In the genomic region with DNA sequence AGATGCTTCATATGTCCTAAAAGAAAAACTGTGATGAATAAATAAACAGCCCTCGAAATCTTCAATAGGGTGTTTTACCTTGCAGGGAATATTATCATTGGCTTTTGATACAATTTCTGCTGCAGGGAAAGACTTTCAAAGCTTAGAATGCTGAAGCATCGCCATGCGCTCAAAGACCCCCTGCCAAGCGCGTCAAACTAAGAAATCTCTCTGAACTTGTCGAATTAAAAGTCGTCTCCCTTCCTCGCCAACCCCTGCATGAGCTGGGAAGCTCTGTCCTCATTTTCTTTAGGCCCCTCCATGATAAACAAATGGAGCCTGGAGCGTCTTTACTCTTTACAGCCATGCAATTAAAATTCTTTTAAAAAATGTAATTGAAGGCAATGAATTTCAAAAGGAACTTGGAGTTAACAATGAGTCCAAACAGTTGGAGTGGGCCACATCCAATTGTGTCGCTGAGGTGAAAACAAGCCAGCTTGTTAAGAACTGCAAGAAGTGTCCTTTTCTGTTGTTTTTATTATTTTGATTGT, we compare ENCODE assay signal across 21 mouse cellular contexts.
DNase-seq lines count a peak whose midpoint lies in the region; ATAC-seq and TF ChIP-seq lines count a peak whose summit lies in the region.
"Had no signal": no experiment of that assay in that cellular context is flagged by ENCODE, and none has a peak within 500 bp of the region (broad histone marks: within the 10 kb centered on the region; RNA-seq: fewer than 3 reads in every experiment).

No protein-coding gene starts in this region.

- ATAC-seq in kidney, postnatal 0 days (replicated peaks; ENCODE audit: low FRiP score, low read depth) = no peak
- ATAC-seq in forebrain, embryonic 13.5 days = peak; percentile 4; the same call in 1 of the 2 replicates
- ATAC-seq in midbrain, postnatal 0 days (ENCODE audit: low FRiP score) = no peak
- ATAC-seq: liver, postnatal 0 days had no signal

- H3K4me2 ChIP-seq in kidney, postnatal 0 days (ENCODE audit: low read length) = no peak overlapping the region
- H3K4me2 ChIP-seq in forebrain, embryonic 13.5 days = no peak overlapping the region
- no peak overlapping the region for H3K4me2 ChIP-seq in midbrain, postnatal 0 days (ENCODE audit: low read depth, low read length, poor library complexity, severe bottlenecking)
- H3K4me2 ChIP-seq: heart, embryonic 12.5 days; midbrain, embryonic 12.5 days had no signal

- no peaks in the 10 kb centered on the region for H3K36me3 ChIP-seq in kidney, postnatal 0 days (ENCODE audit: insufficient read depth, low read length)
- H3K36me3 ChIP-seq in forebrain, embryonic 13.5 days (ENCODE audit: poor library complexity, severe bottlenecking) = no peaks in the 10 kb centered on the region
- H3K36me3 ChIP-seq in midbrain, postnatal 0 days (ENCODE audit: insufficient read depth, low read length) = no peaks in the 10 kb centered on the region
- H3K36me3 ChIP-seq: heart, embryonic 12.5 days; hindbrain, embryonic 10.5 days; midbrain, embryonic 12.5 days had no signal

- peak; percentile 5 to 16 for DNase-seq in cerebellum, postnatal 10 days
- no peak for DNase-seq in cerebellum, adult 2 months
- DNase-seq in kidney, postnatal 0 days (ENCODE audit: low spot score) = peak; percentile 27
- no peak for DNase-seq in kidney, postnatal 10 days
- DNase-seq in midbrain, postnatal 0 days (ENCODE audit: low spot score) = peak; percentile 19
- no peak for DNase-seq in layer of hippocampus, postnatal 36 days
- DNase-seq in cerebellum, adult 11 months = no peak
- DNase-seq: adrenal gland, postnatal 14 days; cerebellum, adult 18-20 months; cerebellum, postnatal 36 days; gastrocnemius, postnatal 25 days; heart, adult 18-20 months; heart, postnatal 10 days; kidney, adult 18-20 months; liver, postnatal 0 days; lung, postnatal 10 days had no signal

- H3K9ac ChIP-seq in kidney, postnatal 0 days (ENCODE audit: low read depth, low read length) = no peak overlapping the region
- no peak overlapping the region for H3K9ac ChIP-seq in forebrain, embryonic 13.5 days
- H3K9ac ChIP-seq in midbrain, postnatal 0 days (replicated peaks; ENCODE audit: low read length, poor library complexity, severe bottlenecking) = no peak overlapping the region
- H3K9ac ChIP-seq: heart, embryonic 12.5 days; liver, postnatal 0 days; midbrain, embryonic 12.5 days had no signal

- 22% methylated on average over 10 of the region's 10 CpGs for WGBS in cerebellum, adult 2 months
- WGBS in kidney, postnatal 0 days = 39% methylated on average over 10 of the region's 10 CpGs
- WGBS in forebrain, embryonic 13.5 days = 7% methylated on average over 10 of the region's 10 CpGs
- 18% methylated on average over 10 of the region's 10 CpGs for whole genome bisulfite sequencing in midbrain, postnatal 0 days

- H3K4me1 ChIP-seq in cerebellum, adult 2 months (ENCODE audit: control insufficient read depth, insufficient read depth, low read length) = no peaks in the 10 kb centered on the region
- H3K4me1 ChIP-seq in kidney, postnatal 0 days (replicated peaks; ENCODE audit: insufficient read depth, low read length) = no peaks in the 10 kb centered on the region
- peaks cover 8% of the 10 kb centered on the region for H3K4me1 ChIP-seq in forebrain, embryonic 13.5 days
- no peaks in the 10 kb centered on the region; the same call in 1 of the 2 replicates for H3K4me1 ChIP-seq in midbrain, postnatal 0 days (ENCODE audit: insufficient read depth, low read length)
- H3K4me1 ChIP-seq: heart, embryonic 12.5 days had no signal

- H3K4me3 ChIP-seq in cerebellum, adult 2 months (replicated peaks; ENCODE audit: insufficient read depth, low read depth, low read length) = no peak overlapping the region
- no peak overlapping the region for H3K4me3 ChIP-seq in kidney, postnatal 0 days (replicated peaks; ENCODE audit: low read depth, low read length)
- H3K4me3 ChIP-seq in forebrain, embryonic 13.5 days = no peak overlapping the region
- no peak overlapping the region for H3K4me3 ChIP-seq in midbrain, postnatal 0 days (ENCODE audit: low read depth, low read length)
- H3K4me3 ChIP-seq: heart, embryonic 12.5 days; hindbrain, embryonic 10.5 days; midbrain, embryonic 12.5 days had no signal

- no peaks in the 10 kb centered on the region for H3K27me3 ChIP-seq in cerebellum, adult 2 months (ENCODE audit: control insufficient read depth, insufficient read depth, low read length)
- H3K27me3 ChIP-seq in kidney, postnatal 0 days (ENCODE audit: insufficient read depth, low read length) = no peaks in the 10 kb centered on the region
- H3K27me3 ChIP-seq in forebrain, embryonic 13.5 days = no peaks in the 10 kb centered on the region
- no peaks in the 10 kb centered on the region for H3K27me3 ChIP-seq in midbrain, postnatal 0 days (ENCODE audit: insufficient read depth, low read length)
- H3K27me3 ChIP-seq: heart, embryonic 12.5 days; midbrain, embryonic 12.5 days had no signal

- H3K27ac ChIP-seq in cerebellum, adult 2 months (ENCODE audit: insufficient read depth, low read length) = no peak overlapping the region
- H3K27ac ChIP-seq in kidney, postnatal 0 days = no peak overlapping the region
- H3K27ac ChIP-seq in forebrain, embryonic 13.5 days = no peak overlapping the region
- H3K27ac ChIP-seq in midbrain, postnatal 0 days (ENCODE audit: low read depth, low read length) = no peak overlapping the region
- H3K27ac ChIP-seq: hindbrain, embryonic 10.5 days; midbrain, embryonic 12.5 days; stomach, postnatal 0 days had no signal

- no peaks in the 10 kb centered on the region for H3K9me3 ChIP-seq in kidney, postnatal 0 days (replicated peaks; ENCODE audit: low read length)
- no peaks in the 10 kb centered on the region for H3K9me3 ChIP-seq in forebrain, embryonic 13.5 days (replicated peaks)
- H3K9me3 ChIP-seq in midbrain, postnatal 0 days (ENCODE audit: low read length) = no peaks in the 10 kb centered on the region
- H3K9me3 ChIP-seq: heart, embryonic 12.5 days; hindbrain, embryonic 10.5 days; midbrain, embryonic 12.5 days had no signal

- no peak for TF ChIP-seq CTCF in cerebellum, adult 2 months (IDR thresholded peaks at IDR 0.05; ENCODE audit: borderline replicate concordance, insufficient read depth, low read depth, low read length)
- no peak for TF ChIP-seq CTCF in kidney, postnatal 0 days (IDR thresholded peaks at IDR 0.05; ENCODE audit: low read depth)
- TF ChIP-seq CTCF in midbrain, postnatal 0 days (IDR thresholded peaks at IDR 0.05) = no peak

- TF ChIP-seq POLR2A in cerebellum, adult 2 months (IDR thresholded peaks at IDR 0.05; ENCODE audit: borderline replicate concordance, insufficient read depth, low read length) = no peak

Comparison
In these comparisons a context has a peak if more than half of its experiments do, and no peak if none do; other contexts are left out.
1. DNase-seq: peak in cerebellum, postnatal 10 days (2 of 2), kidney, postnatal 0 days (single experiment) and midbrain, postnatal 0 days (single experiment); none in cerebellum, adult 2 months (0 of 2), kidney, postnatal 10 days (single experiment), layer of hippocampus, postnatal 36 days (0 of 2) and cerebellum, adult 11 months (single experiment).